Mouse (Mus musculus): ENCODE measurements around the gene Pou2f3. TPM values are rescaled to one million over a fixed set of nuclear protein-coding genes. Genes with fewer than 3 reads are reported as not detected.
"Not testable (repeated sequence)": the region's sequence is repeated elsewhere in the genome, so short reads cannot be mapped to it uniquely, and the experiment has no call there.

Gene Pou2f3
- polyA plus RNA-seq, 1 experiment from 2014 or later = not detected

- Histone ChIP-seq H3K27me3 (replicated peaks) (0 out of 2 replicates have a peak, but pooled peaks cover 9% of the 10 kb centered on the region), H3K4me1 (peaks cover 10% of the 10 kb centered on the region), H3K4me3 (no peak overlapping the region), H3K27ac (replicated peaks) (no peak overlapping the region), H3K9ac (no peak overlapping the region), H3K4me2 (no peak overlapping the region), H3K36me3 (no peaks in the 10 kb centered on the region), H3K9me3 (no peaks in the 10 kb centered on the region)
- no peak for ATAC-seq (ENCODE audit: extremely low read depth, insufficient number of reproducible peaks, low FRiP score, low TSS enrichment)
- 47% methylated on average over 10 of the region's 10 CpGs for WGBS
Measured at GRCm38 (mm10) chr9:43127101-43127787, 82.9 kb downstream of the Pou2f3 start.

DNA sequence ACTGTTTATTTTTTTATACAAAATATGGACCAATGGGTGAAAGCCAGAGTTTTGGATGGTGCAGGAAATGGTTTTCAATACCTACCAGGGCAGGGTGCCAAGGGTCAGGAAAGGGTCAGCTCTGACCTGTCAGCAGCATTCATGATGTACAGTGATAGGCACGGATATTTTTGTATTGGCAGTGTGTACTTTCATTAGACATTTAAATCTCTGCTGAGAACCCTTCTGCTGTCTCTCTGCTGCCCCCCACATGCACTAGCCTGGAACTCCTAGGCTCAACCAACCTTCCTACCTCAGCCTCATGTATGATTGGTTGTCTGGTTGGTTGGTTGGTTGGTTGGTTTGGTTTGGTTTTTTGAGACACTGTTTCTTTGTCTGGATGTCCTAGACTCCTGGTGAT, 87.8 kb downstream of the Pou2f3 start:
- Histone ChIP-seq H3K4me1 (no peaks in the 10 kb centered on the region), H3K27me3 (replicated peaks) (0 out of 2 replicates have a peak, but pooled peaks cover 13% of the 10 kb centered on the region), H3K4me3 (no peak overlapping the region), H3K36me3 (no peaks in the 10 kb centered on the region), H3K27ac (replicated peaks) (no peak overlapping the region), H3K9me3 (no peaks in the 10 kb centered on the region), H3K9ac (no peak overlapping the region), H3K4me2 (no peak overlapping the region)
- ATAC-seq (ENCODE audit: extremely low read depth, insufficient number of reproducible peaks, low FRiP score, low TSS enrichment) = no peak
- WGBS = 13% methylated on average over 1 of the region's 1 CpGs

GRCm38 (mm10) chr9:43121948-43122347, 88.2 kb downstream of the Pou2f3 start:
- ATAC-seq (ENCODE audit: extremely low read depth, insufficient number of reproducible peaks, low FRiP score, low TSS enrichment); H3K9me3 ChIP-seq; H3K27ac ChIP-seq (replicated peaks); H3K4me2 ChIP-seq; H3K9ac ChIP-seq; H3K4me1 ChIP-seq; H3K4me3 ChIP-seq; H3K36me3 ChIP-seq: not testable (repeated sequence)
- 0 out of 2 replicates have a peak, but pooled peaks cover 14% of the 10 kb centered on the region for H3K27me3 ChIP-seq (replicated peaks)
- 88% methylated on average over 2 of the region's 2 CpGs for WGBS

- no peak for ATAC-seq (ENCODE audit: extremely low read depth, insufficient number of reproducible peaks, low FRiP score, low TSS enrichment)
- Histone ChIP-seq H3K4me1 (peaks cover 20% of the 10 kb centered on the region), H3K4me2 (peak overlapping the region; percentile 77), H3K36me3 (peaks cover 12% of the 10 kb centered on the region), H3K9ac (no peak overlapping the region), H3K27ac (replicated peaks) (no peak overlapping the region), H3K27me3 (replicated peaks) (0 out of 2 replicates have a peak, but pooled peaks cover 7% of the 10 kb centered on the region), H3K9me3 (no peaks in the 10 kb centered on the region), H3K4me3 (peak overlapping the region; percentile 81)
- 79% methylated on average over 6 of the region's 6 CpGs for WGBS
Measured at GRCm38 (mm10) chr9:43116997-43117336, 93.2 kb downstream of the Pou2f3 start.

DNA sequence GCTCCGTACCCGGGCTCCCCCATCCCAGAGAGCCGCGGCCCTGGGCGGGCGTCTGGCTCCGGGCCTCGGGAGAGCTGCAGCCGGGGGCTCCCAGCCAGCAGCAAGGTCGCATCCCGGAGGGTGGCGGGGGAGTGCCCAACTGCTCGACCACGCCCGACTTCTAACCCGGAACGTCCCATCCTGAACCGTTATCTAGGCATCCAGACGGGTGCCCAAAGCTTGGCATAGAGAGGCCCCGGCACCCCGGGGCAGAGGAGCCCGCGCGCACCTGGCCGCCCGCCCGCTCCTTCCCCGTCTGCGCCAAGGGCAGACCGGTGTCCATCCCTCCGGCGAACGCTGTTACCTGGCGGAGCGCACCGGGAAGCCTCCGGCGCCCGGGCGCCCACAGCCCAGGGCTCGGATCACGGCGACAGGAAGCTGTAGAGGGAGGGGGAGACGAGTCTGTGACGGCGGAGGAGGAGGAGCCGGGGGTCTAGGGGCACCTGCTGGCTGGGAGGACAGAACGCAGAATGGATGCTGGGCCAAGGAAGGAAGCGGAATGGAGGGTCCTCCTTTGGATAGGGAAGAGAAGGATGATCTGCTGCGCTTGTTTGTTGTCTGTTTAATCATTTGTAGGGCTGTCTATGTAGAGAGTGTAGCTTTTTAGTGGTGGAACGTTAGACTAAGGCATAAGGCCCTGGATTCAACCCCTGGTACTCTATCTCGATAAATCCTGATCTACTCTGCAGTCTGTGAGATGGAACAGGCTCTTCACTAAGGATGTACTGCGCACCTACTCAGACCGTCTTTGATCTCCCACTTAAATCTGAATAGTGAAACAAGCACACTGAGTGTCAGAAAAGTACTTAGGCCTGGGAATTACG, 93.8 kb downstream of the Pou2f3 start, which contains the start of gene Tmem136:
TSS of gene Tmem136 (minus strand) at position 437 of the 863 bp plus-strand sequence.
- peak within 1 kb of the TSS; percentile 65 for H3K27ac ChIP-seq (replicated peaks)
- peak within 1 kb of the TSS; percentile 90 for H3K9ac ChIP-seq
- H3K4me2 ChIP-seq = peak within 1 kb of the TSS; percentile 77
- 0 out of 2 replicates have a peak, but pooled peaks cover 6% of the 10 kb centered on the region for H3K27me3 ChIP-seq (replicated peaks)
- WGBS = 4% methylated on average over 55 of the region's 55 CpGs
- H3K4me3 ChIP-seq = peak within 1 kb of the TSS; percentile 81
- H3K9me3 ChIP-seq = no peaks in the 10 kb centered on the region
- H3K36me3 ChIP-seq = peaks cover 18% of the 10 kb centered on the region
- peaks cover 20% of the 10 kb centered on the region for H3K4me1 ChIP-seq
- peak; percentile 70 for ATAC-seq (ENCODE audit: extremely low read depth, insufficient number of reproducible peaks, low FRiP score, low TSS enrichment)

GRCm38 (mm10) chr9:43115431-43116133, 94.6 kb downstream of the Pou2f3 start:
- H3K9ac ChIP-seq = peak overlapping the region; percentile 90
- peak overlapping the region; percentile 77 for H3K4me2 ChIP-seq
- 0 out of 2 replicates have a peak, but pooled peaks cover 3% of the 10 kb centered on the region for H3K27me3 ChIP-seq (replicated peaks)
- peak overlapping the region; percentile 65 for H3K27ac ChIP-seq (replicated peaks)
- H3K9me3 ChIP-seq = no peaks in the 10 kb centered on the region
- H3K4me1 ChIP-seq = peaks cover 20% of the 10 kb centered on the region
- no peak for ATAC-seq (ENCODE audit: extremely low read depth, insufficient number of reproducible peaks, low FRiP score, low TSS enrichment)
- peaks cover 26% of the 10 kb centered on the region for H3K36me3 ChIP-seq
- H3K4me3 ChIP-seq = peak overlapping the region; percentile 81
- 22% methylated on average over 12 of the region's 12 CpGs for WGBS

- Histone ChIP-seq H3K4me3 (peak overlapping the region; percentile 81; the same call in 1 of the 2 replicates), H3K9me3 (no peaks in the 10 kb centered on the region), H3K4me1 (peaks cover 20% of the 10 kb centered on the region), H3K27ac (replicated peaks) (no peak overlapping the region), H3K36me3 (peaks cover 32% of the 10 kb centered on the region), H3K27me3 (replicated peaks) (0 out of 2 replicates have a peak, but pooled peaks cover 3% of the 10 kb centered on the region), H3K9ac (no peak overlapping the region), H3K4me2 (peak overlapping the region; percentile 77)
- ATAC-seq (ENCODE audit: extremely low read depth, insufficient number of reproducible peaks, low FRiP score, low TSS enrichment) = no peak
- 85% methylated on average over 4 of the region's 4 CpGs for WGBS
Measured at GRCm38 (mm10) chr9:43114833-43115232, 95.3 kb downstream of the Pou2f3 start.

GRCm38 (mm10) chr9:43110286-43110980, 99.7 kb downstream of the Pou2f3 start:
- no peaks in the 10 kb centered on the region for H3K27me3 ChIP-seq (replicated peaks)
- peaks cover 26% of the 10 kb centered on the region for H3K4me1 ChIP-seq
- WGBS = 80% methylated on average over 8 of the region's 8 CpGs
- no peak overlapping the region for H3K27ac ChIP-seq (replicated peaks)
- no peak overlapping the region for H3K9ac ChIP-seq
- ATAC-seq (ENCODE audit: extremely low read depth, insufficient number of reproducible peaks, low FRiP score, low TSS enrichment) = no peak
- H3K4me2 ChIP-seq = no peak overlapping the region
- H3K4me3 ChIP-seq = no peak overlapping the region
- H3K36me3 ChIP-seq = peaks cover 42% of the 10 kb centered on the region
- no peaks in the 10 kb centered on the region for H3K9me3 ChIP-seq

- WGBS = 87% methylated on average over 7 of the region's 7 CpGs
- ATAC-seq (ENCODE audit: extremely low read depth, insufficient number of reproducible peaks, low FRiP score, low TSS enrichment) = no peak
Measured at GRCm38 (mm10) chr9:43109125-43109524, 101.0 kb downstream of the Pou2f3 start.

GRCm38 (mm10) chr9:43108721-43109120, 101.4 kb downstream of the Pou2f3 start:
- ATAC-seq (ENCODE audit: extremely low read depth, insufficient number of reproducible peaks, low FRiP score, low TSS enrichment) = no peak
- Histone ChIP-seq H3K4me3 (no peak overlapping the region), H3K9ac (no peak overlapping the region)

More at GRCm38 (mm10) chr9:43109125-43109524, 101.0 kb downstream of the Pou2f3 start:
- H3K9ac ChIP-seq = no peak overlapping the region
- H3K36me3 ChIP-seq = peaks cover 42% of the 10 kb centered on the region
- no peak overlapping the region for H3K4me2 ChIP-seq
- H3K9me3 ChIP-seq = no peaks in the 10 kb centered on the region
- no peak overlapping the region for H3K27ac ChIP-seq (replicated peaks)
- H3K4me1 ChIP-seq = peaks cover 19% of the 10 kb centered on the region
- H3K27me3 ChIP-seq (replicated peaks) = no peaks in the 10 kb centered on the region
- H3K4me3 ChIP-seq = no peak overlapping the region

More at GRCm38 (mm10) chr9:43108721-43109120, 101.4 kb downstream of the Pou2f3 start:
- 76% methylated on average over 3 of the region's 3 CpGs for WGBS
- Histone ChIP-seq H3K9me3 (no peaks in the 10 kb centered on the region), H3K36me3 (peaks cover 42% of the 10 kb centered on the region), H3K27ac (replicated peaks) (no peak overlapping the region), H3K4me1 (peaks cover 23% of the 10 kb centered on the region), H3K4me2 (no peak overlapping the region), H3K27me3 (replicated peaks) (no peaks in the 10 kb centered on the region)

Data from heart, embryonic 13.5 days (tissue).